In the genomic region with DNA sequence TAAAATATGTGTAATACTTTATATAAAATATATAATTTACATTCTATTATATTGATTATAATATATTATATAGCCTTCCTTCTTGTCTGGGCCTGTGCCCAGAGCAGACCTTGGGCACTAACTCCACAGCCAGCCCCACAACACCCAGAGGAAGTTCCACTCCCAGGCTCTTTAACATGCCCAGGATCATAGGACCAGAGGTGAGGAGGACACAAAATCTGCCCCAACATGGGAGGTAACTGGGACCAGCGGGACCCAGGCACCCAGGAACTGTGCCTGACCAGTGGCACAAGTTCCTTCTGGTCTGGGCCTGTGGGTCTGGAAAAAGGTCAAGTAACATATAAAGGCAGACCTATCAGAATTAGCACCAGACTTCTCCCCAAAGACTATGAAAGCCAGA, we compare ENCODE assay signal across 16 mouse cellular contexts.
"Had no signal": no experiment of that assay in that cellular context is flagged by ENCODE, and none has a peak within 500 bp of the region (broad histone marks: within the 10 kb centered on the region; RNA-seq: fewer than 3 reads in every experiment).

No protein-coding gene starts in this region.

- H3K4me2 ChIP-seq: neural tube, embryonic 13.5 days; neural tube, embryonic 15.5 days; stomach, embryonic 15.5 days had no signal

- H3K4me1 ChIP-seq: neural tube, embryonic 13.5 days; neural tube, embryonic 15.5 days; stomach, embryonic 15.5 days had no signal

- DNase-seq: retina, postnatal 1 day; right cerebral cortex, adult 18-20 months; right cerebral cortex, postnatal 14 days; right cerebral cortex, postnatal 25 days; right cerebral cortex, postnatal 4 days; spleen, adult 18-20 months; thymus, adult 18-20 months; thymus, adult 2 months; thymus, postnatal 14 days; thymus, postnatal 25 days; thymus, postnatal 36 days; thymus, postnatal 4 days had no signal

- H3K4me3 ChIP-seq: neural tube, embryonic 13.5 days; neural tube, embryonic 15.5 days; stomach, embryonic 15.5 days had no signal

- H3K27ac ChIP-seq: neural tube, embryonic 13.5 days; neural tube, embryonic 15.5 days; stomach, embryonic 15.5 days; stomach, postnatal 0 days had no signal

- H3K9me3 ChIP-seq: neural tube, embryonic 13.5 days; neural tube, embryonic 15.5 days; stomach, embryonic 15.5 days had no signal

- H3K9ac ChIP-seq: neural tube, embryonic 13.5 days; neural tube, embryonic 15.5 days; stomach, embryonic 15.5 days had no signal

- H3K36me3 ChIP-seq: neural tube, embryonic 13.5 days; neural tube, embryonic 15.5 days; stomach, embryonic 15.5 days had no signal

- H3K27me3 ChIP-seq: neural tube, embryonic 13.5 days; neural tube, embryonic 15.5 days; stomach, embryonic 15.5 days had no signal
